Mouse (Mus musculus): ENCODE data around the gene Tgfbr3. TPM values are rescaled to one million over a fixed set of nuclear protein-coding genes. Genes with fewer than 3 reads are reported as not detected.

The Tgfbr3 gene
- polyA plus RNA-seq, 1 experiment from 2014 or later, result 38.7 TPM

DNA sequence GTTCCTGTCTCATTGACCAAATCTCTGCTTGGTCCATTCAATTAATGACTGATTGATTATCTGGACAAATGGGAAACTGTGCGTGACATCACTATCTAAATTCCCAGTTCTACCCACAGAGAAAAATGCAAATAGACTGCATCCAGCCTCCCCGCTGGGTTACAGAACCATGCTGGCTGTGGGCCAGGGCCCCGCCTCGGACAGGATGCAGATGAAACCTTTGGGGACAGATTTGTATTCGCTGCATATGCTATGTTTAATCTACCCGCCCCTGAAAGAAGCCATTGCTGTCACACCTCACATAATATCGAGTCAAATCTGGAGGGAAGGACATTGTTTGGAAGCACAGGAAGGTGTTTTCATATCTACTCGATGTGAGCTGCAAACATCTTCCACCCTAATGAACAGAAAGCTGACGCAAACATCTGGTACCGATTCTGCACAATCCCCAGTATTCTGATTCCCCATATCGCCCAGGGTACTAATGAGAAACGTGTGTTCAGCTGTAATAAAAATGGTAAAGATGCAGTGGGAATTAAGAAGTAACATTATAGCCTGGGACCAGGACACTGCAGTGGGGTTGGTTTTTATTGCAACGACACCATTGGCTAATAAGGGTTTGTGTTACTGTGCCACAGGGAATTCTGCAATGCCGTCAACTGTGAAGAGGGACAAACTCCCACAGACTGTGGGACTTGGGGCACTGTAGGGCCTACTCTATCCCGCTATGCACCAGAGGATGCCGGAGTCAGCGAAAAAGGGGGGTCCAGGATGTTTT lies 67.3 kb downstream of the Tgfbr3 start:
- 0 out of 2 replicates have a peak, but pooled peaks have one; percentile 24 for ATAC-seq (ENCODE audit: insufficient number of reproducible peaks, low FRiP score, low TSS enrichment, low read depth)
- peaks cover 65% of the 10 kb centered on the region for H3K4me1 ChIP-seq
- no peak overlapping the region for H3K9ac ChIP-seq
- 25% methylated on average over 17 of the region's 17 CpGs for WGBS
- no peak overlapping the region for H3K4me2 ChIP-seq (replicated peaks)
- H3K9me3 ChIP-seq (replicated peaks), result no peaks in the 10 kb centered on the region
- no peak overlapping the region for H3K4me3 ChIP-seq (replicated peaks)
- no peaks in the 10 kb centered on the region for H3K36me3 ChIP-seq
- H3K27me3 ChIP-seq, result no peaks in the 10 kb centered on the region
- H3K27ac ChIP-seq (replicated peaks), result peak overlapping the region; percentile 63

- Histone ChIP-seq H3K4me2 (replicated peaks) (no peak overlapping the region), H3K9me3 (replicated peaks) (no peaks in the 10 kb centered on the region), H3K27me3 (no peaks in the 10 kb centered on the region), H3K4me3 (replicated peaks) (no peak overlapping the region), H3K4me1 (peaks cover 53% of the 10 kb centered on the region), H3K36me3 (no peaks in the 10 kb centered on the region), H3K27ac (replicated peaks) (no peak overlapping the region), H3K9ac (no peak overlapping the region)
- WGBS, result 44% methylated on average over 5 of the region's 5 CpGs
- ATAC-seq (ENCODE audit: insufficient number of reproducible peaks, low FRiP score, low TSS enrichment, low read depth), result no peak
Observed at GRCm38 (mm10) chr5:107220936-107221335, 68.5 kb downstream of the Tgfbr3 start.

DNA sequence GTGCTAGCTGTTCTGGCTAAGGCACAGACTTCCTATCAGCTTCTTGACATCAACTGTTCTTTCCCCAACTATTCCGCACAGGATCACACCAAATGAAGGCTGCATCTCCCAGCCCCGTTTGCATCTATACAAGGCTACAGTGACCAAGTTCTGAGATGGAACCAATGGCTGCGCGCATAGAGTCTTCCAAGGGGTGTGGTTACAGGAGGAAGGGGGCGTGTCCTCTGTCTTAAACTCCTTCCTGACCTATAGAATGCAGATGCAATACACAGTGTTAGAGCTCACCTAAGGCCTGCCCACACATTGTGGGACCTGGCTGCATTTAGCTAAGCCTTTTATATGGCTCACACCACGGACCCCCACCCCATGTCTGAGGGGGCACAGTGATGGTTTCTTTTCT lies 69.5 kb downstream of the Tgfbr3 start:
- peaks cover 49% of the 10 kb centered on the region for H3K4me1 ChIP-seq
- H3K27me3 ChIP-seq, result no peaks in the 10 kb centered on the region

DNA sequence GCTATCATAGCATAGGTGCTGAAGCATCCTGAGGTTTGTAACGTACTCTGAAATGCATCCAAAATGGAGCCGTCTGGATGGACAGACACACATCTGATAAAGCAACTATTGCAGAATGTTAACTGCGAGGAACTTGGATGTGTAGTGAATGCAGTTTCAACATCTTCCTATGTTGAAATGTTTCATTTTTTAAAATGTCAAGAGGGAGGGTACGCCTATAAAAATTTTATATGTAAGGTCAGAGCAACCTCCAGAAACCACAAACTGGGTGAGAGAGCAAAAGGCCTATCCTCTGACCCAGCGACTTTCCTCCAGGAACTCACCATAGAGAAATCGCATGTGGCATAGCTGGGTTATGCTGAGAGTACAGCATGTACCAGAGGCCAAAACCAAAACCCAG lies 70.1 kb downstream of the Tgfbr3 start:
- Histone ChIP-seq H3K27ac (replicated peaks) (0 out of 2 replicates have a peak overlapping the region, but pooled peaks have one; percentile 4), H3K4me1 (peaks cover 46% of the 10 kb centered on the region), H3K9ac (no peak overlapping the region), H3K4me3 (replicated peaks) (no peak overlapping the region), H3K4me2 (replicated peaks) (no peak overlapping the region), H3K9me3 (replicated peaks) (no peaks in the 10 kb centered on the region), H3K27me3 (no peaks in the 10 kb centered on the region), H3K36me3 (0 out of 2 replicates have a peak, but pooled peaks cover 6% of the 10 kb centered on the region)
- no peak for ATAC-seq (ENCODE audit: insufficient number of reproducible peaks, low FRiP score, low TSS enrichment, low read depth)
- WGBS, result 88% methylated on average over 6 of the region's 6 CpGs

More for the DNA sequence above, 69.5 kb downstream of the Tgfbr3 start:
- Histone ChIP-seq H3K9me3 (replicated peaks) (no peaks in the 10 kb centered on the region), H3K9ac (no peak overlapping the region), H3K27ac (replicated peaks) (0 out of 2 replicates have a peak overlapping the region, but pooled peaks have one; percentile 4), H3K4me2 (replicated peaks) (no peak overlapping the region), H3K36me3 (no peaks in the 10 kb centered on the region), H3K4me3 (replicated peaks) (no peak overlapping the region)
- no peak; the same call in 1 of the 2 replicates for ATAC-seq (ENCODE audit: insufficient number of reproducible peaks, low FRiP score, low TSS enrichment, low read depth)
- whole genome bisulfite sequencing, result 76% methylated on average over 6 of the region's 6 CpGs

DNA sequence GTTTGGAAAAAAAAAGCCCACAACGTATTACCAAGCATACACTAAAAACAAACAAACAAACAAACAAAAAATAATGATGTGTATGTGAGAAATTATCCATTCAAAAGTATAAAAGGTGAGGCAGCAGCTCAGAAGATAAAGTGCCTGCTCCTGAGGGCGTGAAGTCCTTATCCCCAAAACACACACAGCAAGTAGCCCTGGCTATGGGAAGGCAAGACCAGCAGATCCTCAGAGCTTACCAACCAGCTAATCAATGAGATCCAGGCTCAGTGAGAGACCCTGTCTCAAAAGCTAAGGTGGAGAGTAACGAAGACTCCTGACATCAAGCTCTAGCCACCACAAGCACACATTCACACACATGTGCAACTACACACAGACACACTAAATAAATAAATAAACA lies 70.8 kb downstream of the Tgfbr3 start:
- Histone ChIP-seq H3K4me2 (replicated peaks) (no peak overlapping the region), H3K36me3 (0 out of 2 replicates have a peak, but pooled peaks cover 7% of the 10 kb centered on the region), H3K27me3 (no peaks in the 10 kb centered on the region), H3K9me3 (replicated peaks) (no peaks in the 10 kb centered on the region), H3K27ac (replicated peaks) (no peak overlapping the region), H3K4me1 (peaks cover 45% of the 10 kb centered on the region), H3K4me3 (replicated peaks) (no peak overlapping the region), H3K9ac (no peak overlapping the region)
- ATAC-seq (ENCODE audit: insufficient number of reproducible peaks, low FRiP score, low TSS enrichment, low read depth), result no peak
- WGBS, result 89% methylated on average over 3 of the region's 3 CpGs

GRCm38 (mm10) chr5:107217139-107217538 lies 72.3 kb downstream of the Tgfbr3 start:
- Histone ChIP-seq H3K27me3 (no peaks in the 10 kb centered on the region), H3K36me3 (0 out of 2 replicates have a peak, but pooled peaks cover 7% of the 10 kb centered on the region), H3K4me3 (replicated peaks) (no peak overlapping the region), H3K4me2 (replicated peaks) (no peak overlapping the region), H3K27ac (replicated peaks) (no peak overlapping the region), H3K9ac (no peak overlapping the region), H3K9me3 (replicated peaks) (no peaks in the 10 kb centered on the region), H3K4me1 (peaks cover 38% of the 10 kb centered on the region)
- no peak for ATAC-seq (ENCODE audit: insufficient number of reproducible peaks, low FRiP score, low TSS enrichment, low read depth)
- WGBS, result 48% methylated on average over 2 of the region's 2 CpGs

- no peak overlapping the region for H3K9ac ChIP-seq
- 40% methylated on average over 9 of the region's 9 CpGs for WGBS
- peaks cover 26% of the 10 kb centered on the region for H3K4me1 ChIP-seq
- peak overlapping the region; percentile 65 for H3K27ac ChIP-seq (replicated peaks)
- no peaks in the 10 kb centered on the region for H3K27me3 ChIP-seq
- no peak overlapping the region for H3K4me2 ChIP-seq (replicated peaks)
- 0 out of 2 replicates have a peak, but pooled peaks cover 7% of the 10 kb centered on the region for H3K36me3 ChIP-seq
- H3K9me3 ChIP-seq (replicated peaks), result no peaks in the 10 kb centered on the region
- no peak overlapping the region for H3K4me3 ChIP-seq (replicated peaks)
- ATAC-seq (ENCODE audit: insufficient number of reproducible peaks, low FRiP score, low TSS enrichment, low read depth), result peak; percentile 71
Observed at GRCm38 (mm10) chr5:107213373-107214132, 75.9 kb downstream of the Tgfbr3 start.

DNA sequence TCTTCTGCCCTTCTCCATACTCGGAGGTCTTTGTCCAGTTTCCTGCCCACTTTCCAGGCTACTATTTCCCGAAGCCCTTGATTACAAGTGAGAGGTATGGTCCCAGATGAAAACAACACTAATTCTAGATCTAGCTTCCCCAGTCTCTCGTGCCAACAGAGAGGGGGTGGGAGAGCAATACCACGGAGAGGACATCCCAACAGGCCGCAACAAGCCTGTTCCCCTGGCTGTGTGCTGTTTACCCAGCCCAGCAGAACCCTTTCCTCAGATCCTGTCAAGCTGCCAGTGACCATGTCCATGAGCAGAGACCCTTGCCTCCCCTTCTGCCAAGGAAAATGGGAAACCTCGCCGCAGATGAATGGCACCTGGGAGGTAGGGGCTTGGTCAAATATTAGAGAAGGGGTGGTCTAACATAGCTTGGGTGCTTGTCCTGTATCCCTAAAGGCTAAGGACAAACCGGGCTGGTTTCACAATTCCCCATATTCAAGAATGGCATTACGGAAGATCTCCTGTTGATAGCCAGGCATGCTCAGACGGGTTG lies 77.5 kb downstream of the Tgfbr3 start:
- 70% methylated on average over 10 of the region's 10 CpGs for WGBS
- no peaks in the 10 kb centered on the region for H3K9me3 ChIP-seq (replicated peaks)
- no peak overlapping the region for H3K4me3 ChIP-seq (replicated peaks)
- 0 out of 2 replicates have a peak, but pooled peaks cover 7% of the 10 kb centered on the region for H3K36me3 ChIP-seq
- H3K9ac ChIP-seq, result no peak overlapping the region
- peaks cover 28% of the 10 kb centered on the region for H3K4me1 ChIP-seq
- no peak for ATAC-seq (ENCODE audit: insufficient number of reproducible peaks, low FRiP score, low TSS enrichment, low read depth)
- H3K27me3 ChIP-seq, result no peaks in the 10 kb centered on the region
- no peak overlapping the region for H3K4me2 ChIP-seq (replicated peaks)
- H3K27ac ChIP-seq (replicated peaks), result no peak overlapping the region

DNA sequence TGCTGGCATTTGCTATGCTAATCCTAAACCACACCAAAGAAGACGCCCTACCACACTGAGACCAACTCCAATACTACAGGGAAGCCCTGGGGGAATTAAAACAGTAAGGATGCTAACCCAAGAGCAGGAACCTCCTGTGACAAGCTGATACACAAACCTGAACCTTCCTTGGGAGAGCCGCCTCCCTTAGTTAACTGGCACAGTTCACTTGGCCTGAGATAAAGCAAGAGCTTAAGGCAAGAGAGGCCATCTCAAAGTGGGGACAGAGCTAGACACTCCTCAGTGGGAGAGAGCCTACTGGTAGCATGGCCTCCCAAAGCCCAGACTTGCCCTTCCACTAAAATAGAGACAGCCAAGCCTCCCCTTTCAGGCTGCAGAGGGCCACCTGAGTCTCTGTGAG lies 79.4 kb downstream of the Tgfbr3 start:
- Histone ChIP-seq H3K9ac (no peak overlapping the region), H3K36me3 (0 out of 2 replicates have a peak, but pooled peaks cover 12% of the 10 kb centered on the region), H3K4me1 (peaks cover 28% of the 10 kb centered on the region), H3K4me3 (replicated peaks) (no peak overlapping the region), H3K27ac (replicated peaks) (no peak overlapping the region), H3K9me3 (replicated peaks) (no peaks in the 10 kb centered on the region), H3K27me3 (no peaks in the 10 kb centered on the region), H3K4me2 (replicated peaks) (no peak overlapping the region)
- WGBS, result 63% methylated on average over 2 of the region's 2 CpGs
- ATAC-seq (ENCODE audit: insufficient number of reproducible peaks, low FRiP score, low TSS enrichment, low read depth), result no peak

- peaks cover 26% of the 10 kb centered on the region for H3K4me1 ChIP-seq
- H3K36me3 ChIP-seq, result 0 out of 2 replicates have a peak, but pooled peaks cover 5% of the 10 kb centered on the region
- ATAC-seq (ENCODE audit: insufficient number of reproducible peaks, low FRiP score, low TSS enrichment, low read depth), result no peak
- no peaks in the 10 kb centered on the region for H3K27me3 ChIP-seq
- H3K4me2 ChIP-seq (replicated peaks), result no peak overlapping the region
- no peaks in the 10 kb centered on the region for H3K9me3 ChIP-seq (replicated peaks)
- H3K4me3 ChIP-seq (replicated peaks), result no peak overlapping the region
- peak overlapping the region; percentile 1; the same call in 1 of the 2 replicates for H3K27ac ChIP-seq (replicated peaks)
- 52% methylated on average over 5 of the region's 5 CpGs for WGBS
- no peak overlapping the region for H3K9ac ChIP-seq
Observed at GRCm38 (mm10) chr5:107207911-107208310, 81.5 kb downstream of the Tgfbr3 start.

GRCm38 (mm10) chr5:107204306-107204705 lies 85.1 kb downstream of the Tgfbr3 start:
- Histone ChIP-seq H3K27ac (replicated peaks) (no peak overlapping the region), H3K4me3 (replicated peaks) (no peak overlapping the region), H3K9ac (no peak overlapping the region), H3K27me3 (no peaks in the 10 kb centered on the region), H3K4me2 (replicated peaks) (no peak overlapping the region), H3K9me3 (replicated peaks) (no peaks in the 10 kb centered on the region), H3K4me1 (peaks cover 47% of the 10 kb centered on the region), H3K36me3 (0 out of 2 replicates have a peak, but pooled peaks cover 5% of the 10 kb centered on the region)
- ATAC-seq (ENCODE audit: insufficient number of reproducible peaks, low FRiP score, low TSS enrichment, low read depth), result no peak
